Mouse (Mus musculus): ENCODE results near the gene Fyn. TPM values are rescaled to one million over a fixed set of nuclear protein-coding genes. Genes with fewer than 3 reads are reported as not detected.

The Fyn gene
- polyA plus RNA-seq, 1 experiment from 2014 or later: 61.4 TPM

DNA sequence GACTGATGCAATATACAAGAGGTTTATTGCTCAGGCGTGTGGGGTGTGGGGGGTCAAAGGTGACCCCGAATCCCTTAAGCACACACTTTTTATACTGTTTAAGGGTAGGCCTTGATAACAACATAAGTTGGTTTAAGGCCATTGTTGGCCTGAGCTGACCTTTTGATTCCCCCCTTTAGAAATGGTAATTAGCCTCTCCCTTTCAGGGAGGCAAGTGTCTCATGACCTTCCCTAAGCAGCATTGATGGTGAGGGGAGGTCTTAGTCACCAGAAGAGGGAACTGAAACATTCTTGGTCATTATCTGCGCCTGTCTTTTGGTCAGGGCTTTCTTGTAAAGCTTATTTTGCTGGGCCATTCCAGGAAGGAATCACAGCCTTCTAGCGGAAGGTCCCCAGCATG, 223.8 kb downstream of the Fyn start:
- no peak overlapping the region for H3K27ac ChIP-seq
- WGBS: 75% methylated on average over 4 of the region's 4 CpGs
- peaks cover 33% of the 10 kb centered on the region for H3K4me1 ChIP-seq
- 0 out of 2 replicates have a peak, but pooled peaks cover 4% of the 10 kb centered on the region for H3K9me3 ChIP-seq (replicated peaks)
- H3K36me3 ChIP-seq (ENCODE audit: poor library complexity, severe bottlenecking): no peaks in the 10 kb centered on the region
- no peak overlapping the region for H3K4me2 ChIP-seq
- no peaks in the 10 kb centered on the region for H3K27me3 ChIP-seq
- no peak overlapping the region for H3K4me3 ChIP-seq
- ATAC-seq: no peak
- no peak overlapping the region for H3K9ac ChIP-seq

GRCm38 (mm10) chr10:39594716-39595115, 226.1 kb downstream of the Fyn start:
- ATAC-seq: no peak
- H3K36me3 ChIP-seq (ENCODE audit: poor library complexity, severe bottlenecking): no peaks in the 10 kb centered on the region

GRCm38 (mm10) chr10:39595862-39596261, 227.2 kb downstream of the Fyn start:
- no peak for ATAC-seq

More at GRCm38 (mm10) chr10:39594716-39595115, 226.1 kb downstream of the Fyn start:
- no peaks in the 10 kb centered on the region for H3K27me3 ChIP-seq
- 0 out of 2 replicates have a peak, but pooled peaks cover 4% of the 10 kb centered on the region for H3K9me3 ChIP-seq (replicated peaks)
- no peak overlapping the region for H3K4me3 ChIP-seq
- H3K4me2 ChIP-seq: no peak overlapping the region
- H3K27ac ChIP-seq: no peak overlapping the region
- H3K4me1 ChIP-seq: peaks cover 24% of the 10 kb centered on the region
- no peak overlapping the region for H3K9ac ChIP-seq
- WGBS: 76% methylated on average over 1 of the region's 1 CpGs

DNA sequence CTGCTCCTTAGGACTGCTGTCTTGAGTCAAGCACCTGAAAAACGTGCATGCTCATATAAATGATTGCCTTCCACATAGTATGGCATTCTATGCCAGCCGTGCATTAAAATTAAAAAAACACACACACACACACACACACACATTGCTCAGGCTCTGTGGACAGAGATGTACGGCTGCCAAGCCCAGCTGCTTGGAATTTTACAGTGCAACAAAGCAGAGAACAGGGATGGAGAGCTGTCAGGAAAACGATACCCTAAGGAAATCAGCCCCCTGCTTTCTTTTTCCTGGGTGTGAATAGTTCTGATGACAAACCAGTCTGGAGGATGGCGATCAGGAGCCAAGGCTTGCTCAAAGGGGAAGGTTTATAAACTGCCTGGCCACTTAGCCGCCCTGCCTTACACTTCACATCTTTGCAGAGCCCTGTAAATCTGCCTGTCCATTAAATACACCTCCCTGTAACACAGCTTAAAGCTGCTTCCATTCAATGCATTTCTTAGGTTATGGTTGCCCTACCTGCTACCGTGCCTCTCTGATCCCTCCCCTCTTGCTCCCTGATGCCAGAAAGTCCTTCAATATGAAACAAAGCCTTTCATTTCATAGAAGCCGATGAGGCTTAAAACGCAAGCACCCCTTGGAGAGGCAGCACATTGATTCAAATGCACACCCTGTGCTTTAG, 228.6 kb downstream of the Fyn start:
- Histone ChIP-seq H3K9me3 (replicated peaks) (0 out of 2 replicates have a peak, but pooled peaks cover 4% of the 10 kb centered on the region), H3K4me2 (no peak overlapping the region), H3K9ac (peak overlapping the region; percentile 27; the same call in 1 of the 2 replicates), H3K27ac (peak overlapping the region; percentile 62), H3K36me3 (ENCODE audit: poor library complexity, severe bottlenecking) (no peaks in the 10 kb centered on the region), H3K27me3 (no peaks in the 10 kb centered on the region), H3K4me1 (peaks cover 24% of the 10 kb centered on the region), H3K4me3 (no peak overlapping the region)
- ATAC-seq: peak; percentile 58
- 22% methylated on average over 9 of the region's 9 CpGs for WGBS

More at GRCm38 (mm10) chr10:39595862-39596261, 227.2 kb downstream of the Fyn start:
- Histone ChIP-seq H3K4me2 (no peak overlapping the region), H3K4me1 (peaks cover 24% of the 10 kb centered on the region), H3K4me3 (no peak overlapping the region), H3K9ac (no peak overlapping the region), H3K9me3 (replicated peaks) (0 out of 2 replicates have a peak, but pooled peaks cover 4% of the 10 kb centered on the region), H3K27me3 (no peaks in the 10 kb centered on the region), H3K27ac (0 out of 2 replicates have a peak overlapping the region, but pooled peaks have one; percentile 20), H3K36me3 (ENCODE audit: poor library complexity, severe bottlenecking) (no peaks in the 10 kb centered on the region)
- 80% methylated on average over 3 of the region's 3 CpGs for WGBS

GRCm38 (mm10) chr10:39597792-39598183, 229.1 kb downstream of the Fyn start:
- H3K4me1 ChIP-seq: peaks cover 24% of the 10 kb centered on the region
- H3K4me2 ChIP-seq: no peak overlapping the region
- 33% methylated on average over 3 of the region's 3 CpGs for WGBS
- no peak overlapping the region for H3K4me3 ChIP-seq
- no peaks in the 10 kb centered on the region for H3K36me3 ChIP-seq (ENCODE audit: poor library complexity, severe bottlenecking)
- no peaks in the 10 kb centered on the region for H3K27me3 ChIP-seq
- peak overlapping the region; percentile 62 for H3K27ac ChIP-seq
- 0 out of 2 replicates have a peak, but pooled peaks cover 4% of the 10 kb centered on the region for H3K9me3 ChIP-seq (replicated peaks)
- ATAC-seq: peak; percentile 14; the same call in 1 of the 2 replicates
- H3K9ac ChIP-seq: peak overlapping the region; percentile 27; the same call in 1 of the 2 replicates

- Histone ChIP-seq H3K4me1 (peaks cover 24% of the 10 kb centered on the region), H3K4me2 (no peak overlapping the region), H3K9ac (no peak overlapping the region), H3K4me3 (no peak overlapping the region), H3K9me3 (replicated peaks) (no peaks in the 10 kb centered on the region), H3K36me3 (ENCODE audit: poor library complexity, severe bottlenecking) (no peaks in the 10 kb centered on the region), H3K27ac (no peak overlapping the region), H3K27me3 (no peaks in the 10 kb centered on the region)
- ATAC-seq: no peak
- WGBS: 89% methylated on average over 4 of the region's 4 CpGs
These were observed 230.9 kb downstream of the Fyn start for GRCm38 (mm10) chr10:39599601-39600000.

GRCm38 (mm10) chr10:39600115-39600514, 231.5 kb downstream of the Fyn start:
- H3K4me2 ChIP-seq: no peak overlapping the region
- ATAC-seq: no peak
- peaks cover 24% of the 10 kb centered on the region for H3K4me1 ChIP-seq
- no peak overlapping the region for H3K27ac ChIP-seq
- peaks cover 5% of the 10 kb centered on the region for H3K9me3 ChIP-seq (replicated peaks)
- WGBS: 93% methylated on average over 1 of the region's 1 CpGs
- H3K36me3 ChIP-seq (ENCODE audit: poor library complexity, severe bottlenecking): no peaks in the 10 kb centered on the region
- H3K9ac ChIP-seq: no peak overlapping the region
- H3K4me3 ChIP-seq: no peak overlapping the region
- no peaks in the 10 kb centered on the region for H3K27me3 ChIP-seq

GRCm38 (mm10) chr10:39601068-39601467, 232.4 kb downstream of the Fyn start:
- Histone ChIP-seq H3K4me3 (no peak overlapping the region), H3K9me3 (replicated peaks) (peaks cover 8% of the 10 kb centered on the region), H3K27ac (no peak overlapping the region), H3K27me3 (no peaks in the 10 kb centered on the region), H3K4me2 (no peak overlapping the region), H3K4me1 (peaks cover 18% of the 10 kb centered on the region), H3K36me3 (ENCODE audit: poor library complexity, severe bottlenecking) (no peaks in the 10 kb centered on the region), H3K9ac (no peak overlapping the region)
- WGBS: 92% methylated on average over 5 of the region's 5 CpGs
- no peak for ATAC-seq

- H3K9me3 ChIP-seq (replicated peaks): peaks cover 18% of the 10 kb centered on the region
- no peaks in the 10 kb centered on the region; the same call in 1 of the 2 replicates for H3K4me1 ChIP-seq
- no peak overlapping the region for H3K4me2 ChIP-seq
- ATAC-seq: no peak
- H3K9ac ChIP-seq: no peak overlapping the region
- H3K27me3 ChIP-seq: no peaks in the 10 kb centered on the region
- no peaks in the 10 kb centered on the region for H3K36me3 ChIP-seq (ENCODE audit: poor library complexity, severe bottlenecking)
- 95% methylated on average over 1 of the region's 1 CpGs for WGBS
- no peak overlapping the region for H3K27ac ChIP-seq
- H3K4me3 ChIP-seq: no peak overlapping the region
These were observed 237.8 kb downstream of the Fyn start for GRCm38 (mm10) chr10:39606434-39606833.

GRCm38 (mm10) chr10:39611234-39611633, 242.6 kb downstream of the Fyn start:
- Histone ChIP-seq H3K27me3 (no peaks in the 10 kb centered on the region), H3K9me3 (replicated peaks) (0 out of 2 replicates have a peak, but pooled peaks cover 9% of the 10 kb centered on the region), H3K27ac (no peak overlapping the region), H3K4me3 (no peak overlapping the region), H3K9ac (no peak overlapping the region), H3K4me2 (no peak overlapping the region), H3K4me1 (peaks cover 24% of the 10 kb centered on the region), H3K36me3 (ENCODE audit: poor library complexity, severe bottlenecking) (no peaks in the 10 kb centered on the region)
- 82% methylated on average over 3 of the region's 3 CpGs for WGBS
- ATAC-seq: no peak

DNA sequence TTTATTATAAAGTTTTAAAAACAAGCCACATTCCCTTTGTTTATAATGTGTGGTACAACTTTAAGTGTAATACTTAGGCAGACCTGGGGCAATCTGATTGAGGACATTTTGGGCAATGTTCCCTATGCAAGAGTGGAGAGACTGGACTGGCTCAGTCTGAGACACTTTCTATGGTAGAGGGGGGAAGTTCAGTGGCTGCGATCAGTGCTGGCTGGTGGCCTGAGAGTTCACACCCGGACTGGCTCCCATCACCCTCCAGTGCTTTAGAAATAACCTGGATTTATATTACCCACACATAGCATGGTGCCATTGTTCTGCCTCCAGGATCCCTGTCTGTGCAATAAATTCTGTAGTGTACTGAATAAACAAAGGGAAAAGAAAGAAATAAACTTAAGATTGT, 243.5 kb downstream of the Fyn start:
- Histone ChIP-seq H3K36me3 (ENCODE audit: poor library complexity, severe bottlenecking) (no peaks in the 10 kb centered on the region), H3K27me3 (no peaks in the 10 kb centered on the region), H3K9me3 (replicated peaks) (0 out of 2 replicates have a peak, but pooled peaks cover 7% of the 10 kb centered on the region), H3K4me2 (no peak overlapping the region), H3K4me1 (peaks cover 24% of the 10 kb centered on the region), H3K4me3 (no peak overlapping the region), H3K27ac (no peak overlapping the region), H3K9ac (no peak overlapping the region)
- ATAC-seq: no peak
- WGBS: 80% methylated on average over 2 of the region's 2 CpGs

GRCm38 (mm10) chr10:39612633-39612988, 244.0 kb downstream of the Fyn start, which contains the start of gene Traf3ip2:
TSS of gene Traf3ip2 (plus strand) at chr10:39612934.
- Histone ChIP-seq H3K9ac (peak within 1 kb of the TSS; percentile 26; the same call in 1 of the 2 replicates), H3K4me2 (peak within 1 kb of the TSS; percentile 45), H3K9me3 (replicated peaks) (0 out of 2 replicates have a peak, but pooled peaks cover 4% of the 10 kb centered on the region), H3K4me3 (no peak within 1 kb of the TSS), H3K27ac (peak within 1 kb of the TSS; percentile 31; the same call in 1 of the 2 replicates), H3K36me3 (ENCODE audit: poor library complexity, severe bottlenecking) (no peaks in the 10 kb centered on the region), H3K27me3 (no peaks in the 10 kb centered on the region), H3K4me1 (peaks cover 24% of the 10 kb centered on the region)
- WGBS: 55% methylated on average over 4 of the region's 4 CpGs
- no peak for ATAC-seq

Data from forebrain, embryonic 13.5 days (tissue).